Mouse (Mus musculus) spleen, adult 2 months (tissue): ENCODE results near the gene Cerk. TPM values are rescaled to one million over a fixed set of nuclear protein-coding genes. Genes with fewer than 3 reads are reported as not detected.
"Not testable (repeated sequence)": the region's sequence is repeated elsewhere in the genome, so short reads cannot be mapped to it uniquely, and the experiment has no call there.

Source experiments
- DNase-seq, 2 experiments: peaks; one replicate each; pipeline versions ENCODE4 v3.0.0 to v3.0.0-alpha.2; 2012 to 2021; ENCODE audit warnings: low spot score in 2 of 2, low read depth in 1 of 2
- H3K27ac ChIP-seq: fragments of 200-500 bp; 2 replicates; pipeline ENCODE4 v1.5.1; 2012; ENCODE audit warnings: low read length, inconsistent platforms; ENCODE audit not compliant: insufficient read depth
- H3K27me3 ChIP-seq: fragments of 200-500 bp; 2 replicates; pipeline ENCODE4 v1.6.1; 2012; ENCODE audit warnings: mild to moderate bottlenecking, moderate library complexity, low read length, inconsistent platforms; ENCODE audit not compliant: control insufficient read depth, insufficient read depth
- H3K36me3 ChIP-seq: fragments of 200-500 bp; 2 replicates; pipeline ENCODE4 v1.6.1; 2012; ENCODE audit warnings: mild to moderate bottlenecking, low read length, inconsistent platforms; ENCODE audit not compliant: control insufficient read depth, insufficient read depth
- H3K4me1 ChIP-seq: fragments of 200-500 bp; 2 replicates; pipeline ENCODE4 v1.6.1; 2011; ENCODE audit warnings: inconsistent platforms; ENCODE audit not compliant: control insufficient read depth, insufficient read depth, insufficient read length
- H3K4me3 ChIP-seq: fragments of 200-500 bp; 2 replicates; pipeline ENCODE4 v1.5.1; 2011; ENCODE audit warnings: mild to moderate bottlenecking, inconsistent platforms; ENCODE audit not compliant: insufficient read depth, insufficient read length; ENCODE audit errors: extremely low read depth
- CTCF ChIP-seq: fragments of 200-500 bp; IDR thresholded peaks from 2 replicates; pipeline ENCODE4 v1.5.1; 2011; ENCODE audit warnings: mild to moderate bottlenecking, inconsistent platforms; ENCODE audit not compliant: insufficient read depth, insufficient read length, insufficient replicate concordance; ENCODE audit errors: extremely low read depth
- POLR2A ChIP-seq: fragments of 200-500 bp; IDR thresholded peaks from 2 replicates; pipeline ENCODE4 v1.6.1; 2011; ENCODE audit warnings: low read depth, low read length, inconsistent platforms
- WGBS: fragments of 180-500 bp; shearing (Covaris S2); methylation state at CpG from one replicate; pipeline ENCODE4 v1.1.7; 2018; 5-methylcytosine and 5-hydroxymethylcytosine counted together
- polyA plus RNA-seq: library from polyadenylated mRNA; depleted of rRNA; stranded (reverse); fragments of >200 nt; gene quantifications from 2 replicates; pipeline ENCODE4 v1.2.3, GENCODE M21; 2012

Cerk gene
- polyA plus RNA-seq, 1 experiment: 64.4 TPM

GRCm38 (mm10) chr15:86220229-86220630 lies 34.3 kb upstream of the Cerk start:
- 65% methylated on average over 5 of the region's 5 CpGs for WGBS

GRCm38 (mm10) chr15:86219534-86220228 lies 33.7 kb upstream of the Cerk start:
- Histone ChIP-seq H3K36me3 (no peaks in the 10 kb centered on the region), H3K27me3 (no peaks in the 10 kb centered on the region), H3K27ac (peak overlapping the region; percentile 25), H3K4me1 (peaks cover 8% of the 10 kb centered on the region; the same call in 1 of the 2 replicates), H3K4me3 (no peak overlapping the region)
- DNase-seq: no peak
- TF ChIP-seq POLR2A (no peak), CTCF (no peak)
- 82% methylated on average over 7 of the region's 7 CpGs for WGBS

More at GRCm38 (mm10) chr15:86220229-86220630, 34.3 kb upstream of the Cerk start:
- no peak for DNase-seq
- no peaks in the 10 kb centered on the region for H3K36me3 ChIP-seq
- peak overlapping the region; percentile 58 for H3K27ac ChIP-seq
- no peak overlapping the region for H3K4me3 ChIP-seq
- H3K4me1 ChIP-seq: peaks cover 4% of the 10 kb centered on the region; the same call in 1 of the 2 replicates
- TF ChIP-seq CTCF (no peak), POLR2A (no peak)
- H3K27me3 ChIP-seq: no peaks in the 10 kb centered on the region

- not testable (repeated sequence) for H3K27ac ChIP-seq, H3K27me3 ChIP-seq, H3K4me3 ChIP-seq, H3K4me1 ChIP-seq, DNase-seq, H3K36me3 ChIP-seq
- 73% methylated on average over 9 of the region's 9 CpGs for WGBS
These were observed 30.7 kb upstream of the Cerk start for GRCm38 (mm10) chr15:86216641-86217040.

GRCm38 (mm10) chr15:86214549-86215201 lies 28.7 kb upstream of the Cerk start:
- H3K4me3 ChIP-seq: peak overlapping the region; percentile 93
- H3K27me3 ChIP-seq: no peaks in the 10 kb centered on the region
- H3K36me3 ChIP-seq: peaks cover 2% of the 10 kb centered on the region; the same call in 1 of the 2 replicates
- WGBS: 2% methylated on average over 25 of the region's 25 CpGs
- DNase-seq: no peak
- TF ChIP-seq POLR2A: no peak
- TF ChIP-seq CTCF: no peak
- peak overlapping the region; percentile 83 for H3K27ac ChIP-seq
- peaks cover 4% of the 10 kb centered on the region; the same call in 1 of the 2 replicates for H3K4me1 ChIP-seq

GRCm38 (mm10) chr15:86213753-86214548 lies 28.0 kb upstream of the Cerk start, which contains the start of gene Tbc1d22a:
Gene Tbc1d22a (plus strand): TSS chr15:86214459.
- H3K27me3 ChIP-seq: no peaks in the 10 kb centered on the region
- peak within 1 kb of the TSS; percentile 92 for H3K27ac ChIP-seq
- H3K4me3 ChIP-seq: peak within 1 kb of the TSS; percentile 93
- DNase-seq: peak; percentile 81 to 90
- WGBS: under 1% methylated on average over 64 of the region's 64 CpGs
- TF ChIP-seq CTCF (no peak), POLR2A (peak; percentile 80)
- H3K4me1 ChIP-seq: peaks cover 4% of the 10 kb centered on the region; the same call in 1 of the 2 replicates
- H3K36me3 ChIP-seq: peaks cover 2% of the 10 kb centered on the region; the same call in 1 of the 2 replicates

- DNase-seq, H3K4me3 ChIP-seq, H3K27me3 ChIP-seq, H3K4me1 ChIP-seq, H3K36me3 ChIP-seq: not testable (repeated sequence)
- peak overlapping the region; percentile 24; the same call in 1 of the 2 replicates for H3K27ac ChIP-seq
- 74% methylated on average over 5 of the region's 5 CpGs for WGBS
These were observed 26.3 kb upstream of the Cerk start for GRCm38 (mm10) chr15:86212193-86212592.
